Mouse (Mus musculus): ENCODE measurements around the gene Ccn2.
"Not testable (repeated sequence)": the region's sequence is repeated elsewhere in the genome, so short reads cannot be mapped to it uniquely, and the experiment has no call there.

Ccn2 gene

DNA sequence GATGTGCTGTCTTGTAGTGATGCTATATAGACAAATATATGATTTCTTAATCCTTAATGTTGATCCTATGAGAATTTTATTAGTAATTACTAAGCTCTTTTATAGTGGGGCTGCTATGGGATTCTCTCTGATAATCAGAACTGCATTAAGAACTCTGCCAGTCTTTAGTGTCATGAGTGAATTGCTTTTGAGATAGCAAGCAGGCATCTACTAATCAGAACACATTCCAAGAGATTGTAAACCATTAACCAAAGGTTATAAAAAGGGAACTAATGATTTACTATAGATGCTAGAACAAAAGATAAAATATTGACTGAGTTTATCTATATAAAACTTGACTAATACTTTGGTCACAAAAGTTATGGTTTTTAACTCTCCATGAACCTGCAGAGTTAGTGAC is 8.5 kb downstream of the Ccn2 start:
- DNase-seq: no peak

DNA sequence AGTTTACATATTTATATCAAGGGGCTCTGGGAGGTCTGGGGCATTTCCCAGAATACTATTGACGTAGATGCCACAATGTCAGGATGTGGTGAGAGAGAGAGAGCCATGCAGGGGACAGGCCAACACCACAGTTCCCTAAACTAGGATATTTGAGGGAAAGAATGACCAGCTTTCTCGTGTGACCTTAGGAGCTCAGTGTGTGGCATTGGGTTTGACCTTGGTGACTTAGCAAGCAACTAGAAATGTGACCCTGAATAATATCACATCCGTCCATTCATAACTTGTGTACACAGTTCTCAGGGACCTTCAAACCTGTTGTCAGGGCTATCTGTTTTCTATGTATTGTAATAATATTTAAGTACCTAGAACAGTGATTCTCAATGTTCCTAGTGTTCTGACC is 13.9 kb downstream of the Ccn2 start:
- DNase-seq: no peak

DNA sequence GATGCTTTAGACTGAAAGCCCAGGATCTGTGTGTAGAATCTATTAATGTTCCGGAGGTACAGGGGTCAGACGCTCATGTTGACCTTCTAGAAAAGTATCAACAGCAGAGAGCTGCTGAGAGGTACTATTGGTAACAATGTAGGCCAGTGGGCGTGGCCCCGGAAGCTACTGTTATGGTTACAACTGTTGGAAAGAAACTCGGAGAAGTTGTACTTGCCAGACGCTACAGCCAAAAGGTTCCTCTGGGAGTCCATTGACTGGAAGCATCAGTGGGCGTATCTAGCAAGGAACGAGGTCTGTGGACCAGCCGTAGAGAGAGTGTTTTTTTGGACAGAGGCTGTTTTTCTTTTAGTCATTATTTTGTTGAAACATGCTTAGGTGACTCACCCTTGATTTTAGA is 14.5 kb downstream of the Ccn2 start:
- DNase-seq: no peak

DNA sequence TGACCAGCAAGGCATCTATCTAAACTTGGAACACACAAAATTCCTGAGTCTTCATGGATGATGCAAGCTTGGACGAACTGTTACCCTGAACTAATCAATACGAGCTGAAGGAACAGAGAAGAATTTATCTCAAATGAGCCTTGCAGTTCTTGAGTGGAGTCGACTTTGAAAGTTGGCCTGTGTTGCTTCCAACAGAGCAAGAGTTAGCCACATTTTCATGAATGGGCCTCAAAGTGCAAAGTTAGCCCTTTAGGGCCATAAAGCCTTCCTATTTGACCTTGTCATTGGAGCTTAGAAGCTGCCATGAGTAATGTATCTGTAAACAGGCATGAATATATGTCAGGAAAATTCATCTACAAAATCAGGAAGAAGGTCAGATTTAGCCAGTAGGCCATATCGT is 19.5 kb downstream of the Ccn2 start:
- no peak for DNase-seq

DNA sequence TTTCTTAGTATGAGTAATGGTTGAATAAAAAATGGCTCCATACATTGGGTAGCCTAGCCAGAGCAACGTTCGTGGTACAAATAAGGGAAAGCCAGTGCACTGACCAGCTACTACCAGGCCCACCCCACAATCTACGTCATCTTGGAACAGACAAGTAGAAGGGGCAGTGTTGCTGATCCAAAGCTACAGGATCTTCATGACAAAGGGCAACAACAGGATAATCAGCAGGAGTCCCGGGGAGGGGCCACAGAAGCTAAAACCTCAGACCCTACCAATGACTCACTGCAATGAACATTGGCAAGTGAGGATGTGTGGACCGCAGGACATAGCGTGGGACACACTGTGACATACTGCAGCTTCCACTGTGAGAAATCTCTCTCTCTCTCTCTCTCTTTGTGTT is 20.6 kb downstream of the Ccn2 start:
- no peak for DNase-seq

DNA sequence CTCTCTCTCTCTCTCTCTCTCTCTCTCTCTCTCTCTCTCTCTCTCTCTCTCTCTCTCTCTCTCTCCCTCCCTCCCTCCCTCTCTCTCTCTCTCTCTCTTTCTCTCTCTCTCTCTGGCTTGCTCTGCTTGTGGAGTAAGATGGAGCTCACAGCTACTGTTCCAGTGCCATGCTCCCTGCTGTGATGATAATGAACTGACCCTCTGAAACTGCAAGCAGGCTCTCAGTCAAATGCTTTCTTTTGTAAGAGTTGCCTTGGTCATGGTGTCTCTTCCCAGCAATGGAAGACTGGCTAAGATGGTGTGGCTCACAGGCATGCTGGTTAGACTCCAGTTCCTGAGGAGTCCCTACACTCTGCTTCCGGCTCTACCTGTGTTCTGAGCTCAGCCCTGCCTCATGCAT is 21.3 kb downstream of the Ccn2 start:
- DNase-seq: not testable (repeated sequence)

DNA sequence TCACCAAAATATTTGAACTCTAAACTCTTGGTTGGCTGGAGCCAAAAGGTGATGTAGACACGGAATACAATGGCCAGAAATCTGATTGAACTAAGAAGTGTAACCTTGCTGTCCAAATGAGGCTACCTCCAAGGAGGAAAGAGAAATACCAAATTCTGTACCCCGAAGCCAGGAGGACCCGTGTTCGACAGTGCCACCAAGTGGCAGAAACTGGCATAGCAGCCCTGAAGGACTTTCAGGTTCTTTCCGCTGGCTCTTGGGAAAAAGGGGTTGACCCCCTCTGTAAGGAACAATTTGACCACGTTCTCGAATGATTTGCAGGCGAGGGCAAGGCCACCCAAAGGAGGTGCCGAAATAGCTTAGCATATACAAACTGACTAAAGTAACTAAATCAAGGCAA is 26.3 kb downstream of the Ccn2 start:
- peak; percentile 80 for DNase-seq

DNA sequence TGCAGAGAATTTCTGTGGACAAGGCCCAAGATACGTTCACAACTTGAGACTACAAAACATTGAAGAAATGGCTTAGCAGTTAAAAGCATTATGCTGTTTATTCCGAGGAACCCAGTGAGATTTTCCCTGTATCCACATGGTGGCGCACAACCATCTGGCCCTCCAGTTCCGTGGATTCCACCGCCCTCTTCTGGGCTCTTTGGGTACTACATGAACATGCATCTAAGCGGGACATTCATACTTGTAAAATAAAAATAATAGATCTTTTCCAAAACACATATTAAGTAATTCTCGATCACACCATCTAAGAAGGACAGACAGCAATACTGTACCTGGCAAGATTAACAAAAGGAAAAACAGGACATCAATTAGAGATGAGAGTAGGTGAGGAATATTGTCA is 27.3 kb downstream of the Ccn2 start:
- peak; percentile 90 for DNase-seq

DNA sequence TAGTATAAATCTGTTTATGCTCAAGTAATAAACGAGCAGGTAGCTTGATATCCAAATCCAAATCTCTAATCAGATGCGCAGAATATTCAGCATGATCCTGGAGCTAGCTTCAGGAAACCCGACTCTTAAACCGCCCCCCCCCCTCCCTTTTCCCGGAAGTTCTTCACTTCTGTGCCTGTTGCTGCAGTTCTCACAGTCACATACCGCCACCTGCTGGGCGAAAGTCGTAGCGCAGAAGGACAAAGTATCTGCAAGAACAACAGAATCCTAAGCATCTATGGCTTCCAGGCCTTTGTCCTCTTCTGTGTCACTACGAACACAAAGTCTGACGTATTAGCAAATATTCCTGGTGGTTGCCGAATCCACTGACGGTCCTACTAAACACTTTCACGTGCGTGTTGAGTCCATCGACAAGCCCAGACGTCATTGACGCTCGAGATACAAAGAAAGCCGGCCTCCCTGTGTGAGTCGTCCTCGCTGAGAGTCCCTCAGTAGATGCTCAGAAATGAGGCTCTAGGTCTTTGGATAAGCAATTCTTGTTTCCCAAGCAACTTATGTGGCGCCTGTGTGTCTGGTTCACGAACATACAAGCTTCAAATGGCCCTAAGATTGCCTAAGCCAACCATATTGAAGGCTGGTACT is 29.9 kb downstream of the Ccn2 start:
- DNase-seq: peak; percentile 95

DNA sequence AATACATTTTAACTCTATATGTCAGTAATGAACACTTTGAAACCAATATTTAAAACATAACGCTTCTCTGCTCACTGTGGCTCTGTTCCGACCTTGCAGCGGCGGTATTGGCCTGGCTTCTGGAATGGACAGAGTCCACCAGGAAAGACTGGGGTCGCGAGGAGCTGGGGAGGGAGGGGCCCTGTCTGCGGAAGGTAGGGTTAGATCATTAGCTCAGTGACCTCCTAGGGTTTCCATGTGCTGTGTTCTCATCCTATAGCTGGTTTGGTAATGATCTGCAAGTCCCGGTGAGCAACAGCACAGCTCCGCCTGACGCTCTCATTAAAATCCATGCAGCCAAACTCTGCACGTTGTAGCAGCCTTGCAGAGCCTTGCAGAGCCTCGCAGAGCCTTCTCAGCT is 32.0 kb downstream of the Ccn2 start:
- DNase-seq: no peak

DNA sequence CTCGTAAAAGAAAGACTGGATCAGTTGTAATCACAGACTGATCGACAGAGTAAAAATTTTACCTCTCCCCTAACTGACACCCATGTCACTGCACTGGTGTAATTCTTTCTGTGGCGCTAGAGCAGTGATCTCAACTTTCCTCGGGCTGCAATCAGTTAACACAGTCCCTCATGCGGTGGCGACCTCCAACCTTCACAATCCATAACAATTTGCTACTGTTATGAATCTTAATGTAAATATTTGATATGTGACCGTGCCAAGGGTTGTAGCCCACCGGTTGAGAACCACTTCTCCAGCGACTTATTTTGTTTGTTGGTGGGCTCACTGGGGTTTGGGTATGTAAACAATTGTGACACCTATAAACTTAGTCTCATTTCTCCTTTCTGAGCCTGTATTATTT is 33.2 kb downstream of the Ccn2 start:
- DNase-seq: no peak

DNA sequence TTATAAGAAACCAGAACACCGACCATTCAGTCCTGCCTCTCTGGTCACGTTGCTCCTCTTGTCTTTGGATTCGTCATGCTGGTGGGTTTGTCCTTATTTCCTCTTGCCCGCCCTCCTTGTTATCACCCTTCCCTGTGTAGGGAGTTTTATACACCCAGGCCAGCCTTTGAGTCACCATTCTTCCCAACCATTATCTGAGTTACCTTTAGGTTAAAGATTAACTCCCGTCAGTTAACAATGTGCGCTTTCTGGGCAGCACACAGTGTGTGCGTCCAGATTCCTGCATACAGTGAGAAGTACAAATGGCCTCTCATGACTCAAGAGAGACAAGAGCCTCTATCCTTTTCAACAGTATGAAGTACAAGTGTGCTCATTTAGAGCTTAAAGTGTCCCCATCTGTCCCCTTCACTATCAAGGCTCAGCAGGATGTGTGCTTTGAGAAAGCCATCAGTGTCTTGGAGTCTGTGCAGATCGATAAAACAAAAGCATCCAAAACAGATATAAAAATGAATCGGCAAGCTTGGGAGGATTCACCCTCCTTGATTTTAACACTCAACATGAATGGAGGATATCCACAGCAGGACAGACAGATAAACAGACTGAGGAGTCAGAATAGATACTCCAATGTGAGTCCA is 34.0 kb downstream of the Ccn2 start:
- DNase-seq: no peak

DNA sequence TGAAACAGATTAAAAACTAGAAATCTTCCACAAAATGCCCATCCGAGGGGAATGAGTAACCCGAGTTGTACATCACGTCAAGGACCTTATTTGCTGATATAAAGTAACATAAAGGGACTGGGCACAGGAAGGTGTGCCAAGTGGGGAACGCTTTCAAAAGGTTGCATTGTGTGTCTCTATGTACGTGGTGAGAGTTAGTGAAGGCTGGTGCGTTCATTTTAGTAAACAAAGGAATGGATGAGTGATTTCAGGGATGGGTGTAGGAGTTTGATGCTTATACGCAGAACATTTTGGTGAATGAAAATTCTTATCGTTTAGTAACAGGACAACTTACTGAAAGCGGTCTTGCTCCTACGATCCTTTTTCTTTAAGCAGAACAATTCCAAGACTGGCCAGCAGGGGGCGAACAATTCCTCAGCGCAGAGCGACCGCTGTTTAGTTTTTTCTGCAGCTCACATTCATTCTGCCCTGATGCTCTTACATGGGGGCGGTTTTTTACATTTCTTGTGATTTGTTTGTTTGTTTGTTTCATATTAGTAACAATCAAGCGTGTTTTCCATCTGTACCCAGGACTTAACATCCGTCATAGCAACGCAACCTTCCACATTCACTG is 35.3 kb downstream of the Ccn2 start:
- peak; percentile 89 for DNase-seq

DNA sequence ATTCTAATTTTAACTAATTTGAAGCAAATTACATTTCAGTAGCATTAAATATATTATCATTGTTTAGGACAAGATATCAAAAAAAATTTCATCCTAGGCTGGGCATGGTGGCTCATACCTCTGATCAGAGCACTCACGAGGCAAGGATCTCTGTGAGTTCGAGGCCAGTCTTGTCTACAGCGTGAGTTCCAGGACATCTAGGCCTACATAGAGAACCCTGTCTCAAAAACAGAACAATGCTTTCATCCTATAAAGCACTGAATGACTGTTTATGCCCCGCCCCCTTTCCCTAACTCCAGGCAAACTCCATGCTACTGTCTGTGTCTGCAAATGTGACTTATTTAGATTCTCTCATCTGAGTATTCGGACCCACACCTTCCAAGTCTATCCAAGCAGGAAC is 35.9 kb downstream of the Ccn2 start:
- no peak for DNase-seq

DNA sequence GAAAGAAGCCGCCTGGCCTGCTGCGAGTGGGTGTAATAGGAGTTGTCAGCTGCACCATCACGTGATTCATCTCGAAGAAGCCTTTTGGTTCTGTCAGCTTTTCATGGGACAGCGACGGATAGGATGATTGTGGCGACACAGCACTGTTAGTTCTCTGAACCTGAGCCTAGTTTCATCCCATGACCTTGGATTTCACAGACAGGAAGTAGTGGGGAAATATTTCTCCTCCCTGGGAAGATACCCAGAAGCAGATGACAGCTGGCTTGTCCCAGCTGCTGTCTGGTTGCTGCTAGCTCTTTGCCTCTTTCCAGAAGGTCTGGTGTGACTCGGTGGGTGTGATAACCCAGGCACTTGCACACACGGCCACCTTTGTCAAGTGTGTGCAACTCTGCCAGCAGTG is 39.0 kb downstream of the Ccn2 start:
- DNase-seq: peak; percentile 66

DNA sequence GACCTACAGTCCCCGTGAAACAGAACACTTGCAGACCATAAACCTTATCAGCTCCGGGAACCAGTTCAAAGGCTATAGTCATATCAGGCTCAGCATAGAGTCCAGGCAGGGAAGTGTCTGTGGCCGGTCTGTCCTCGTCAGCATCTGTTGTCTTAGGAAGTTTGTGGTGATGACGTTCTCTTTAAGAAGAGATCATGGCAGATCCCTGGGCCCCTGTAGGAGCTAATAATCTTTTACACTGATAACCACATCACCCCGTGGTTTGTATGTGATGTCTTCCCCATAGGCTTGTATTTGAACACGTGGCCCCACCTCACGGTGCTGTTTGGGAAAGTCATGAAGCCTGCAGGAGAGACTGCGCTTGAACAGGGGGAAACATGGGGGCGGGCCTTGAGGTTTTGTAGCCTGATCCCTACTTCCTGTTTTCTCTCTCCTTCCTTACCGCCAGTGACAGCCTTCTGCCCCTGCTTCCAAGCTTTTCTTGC is 40.1 kb downstream of the Ccn2 start:
- DNase-seq: peak; percentile 38

DNA sequence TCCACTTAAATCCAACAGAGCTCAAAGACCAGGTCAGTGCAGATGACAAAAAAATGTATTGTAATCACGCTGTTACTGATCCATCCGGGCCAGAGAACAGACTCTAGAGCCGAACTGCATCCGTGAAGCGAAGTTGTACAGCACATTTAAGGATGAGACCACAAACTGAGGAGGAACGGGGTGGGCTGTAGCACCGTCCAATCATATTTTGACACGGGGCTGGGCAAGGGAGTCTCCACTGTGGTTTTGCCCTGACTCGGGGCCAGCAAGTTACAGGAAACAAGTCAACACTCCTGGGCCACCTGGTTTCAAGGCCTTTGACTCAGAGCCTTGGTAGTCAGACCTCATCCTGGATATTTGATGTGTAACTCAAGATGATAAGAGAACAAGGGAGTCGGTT is 40.6 kb downstream of the Ccn2 start:
- DNase-seq: no peak

DNA sequence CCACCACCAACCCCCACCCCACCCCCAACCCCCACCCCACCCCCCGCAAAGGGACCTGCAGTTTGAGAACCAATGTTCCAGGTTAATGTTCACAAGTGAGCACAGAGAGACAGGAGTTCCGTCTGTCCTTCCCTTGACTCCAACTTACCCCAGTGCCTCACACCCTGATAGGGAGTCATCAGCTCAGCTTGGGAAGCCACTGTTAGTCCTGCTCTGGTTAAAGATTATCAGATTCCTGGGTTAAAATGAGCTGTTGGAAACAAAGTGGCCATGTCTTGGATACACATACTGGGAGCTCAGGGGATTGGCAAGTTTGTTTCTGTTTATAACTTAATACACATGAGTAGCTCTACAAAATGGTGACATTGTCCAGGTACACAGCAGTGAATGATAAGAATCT is 41.7 kb downstream of the Ccn2 start:
- DNase-seq: no peak

DNA sequence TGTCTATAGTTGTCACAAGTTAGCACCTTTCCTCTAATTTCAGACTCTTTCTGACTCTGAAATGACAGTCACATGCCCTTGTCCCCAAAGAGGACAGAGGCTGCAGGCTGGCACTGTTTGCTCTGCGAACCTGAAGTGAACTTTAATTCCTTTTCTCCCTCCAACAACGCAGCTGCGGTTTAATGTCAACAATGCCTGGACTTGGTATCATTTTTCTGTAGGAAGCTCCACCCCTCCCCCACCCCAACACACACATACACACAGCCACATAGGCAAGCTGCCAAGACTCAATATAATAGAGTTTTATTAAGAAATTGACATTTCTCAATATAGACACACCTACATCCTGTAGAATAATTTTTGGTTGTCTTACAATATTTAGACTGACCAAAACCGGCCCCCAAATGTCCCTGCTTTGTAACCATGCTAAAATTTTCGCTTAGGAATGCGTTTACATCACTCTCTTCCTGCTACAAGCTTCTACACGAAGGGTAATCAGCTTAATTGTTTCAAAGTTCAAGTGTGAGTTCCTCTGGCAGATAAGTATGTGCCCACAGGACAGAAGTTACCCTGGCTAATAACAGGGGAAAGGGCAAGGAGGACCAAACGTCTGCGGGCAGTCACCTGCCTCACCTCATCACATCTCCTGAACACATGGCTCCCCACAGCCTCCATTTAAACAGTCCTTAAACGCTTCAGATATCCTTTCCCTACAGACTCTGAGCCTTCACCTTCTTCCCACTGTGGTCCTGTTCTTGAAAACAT is 43.2 kb downstream of the Ccn2 start:
- DNase-seq: no peak

DNA sequence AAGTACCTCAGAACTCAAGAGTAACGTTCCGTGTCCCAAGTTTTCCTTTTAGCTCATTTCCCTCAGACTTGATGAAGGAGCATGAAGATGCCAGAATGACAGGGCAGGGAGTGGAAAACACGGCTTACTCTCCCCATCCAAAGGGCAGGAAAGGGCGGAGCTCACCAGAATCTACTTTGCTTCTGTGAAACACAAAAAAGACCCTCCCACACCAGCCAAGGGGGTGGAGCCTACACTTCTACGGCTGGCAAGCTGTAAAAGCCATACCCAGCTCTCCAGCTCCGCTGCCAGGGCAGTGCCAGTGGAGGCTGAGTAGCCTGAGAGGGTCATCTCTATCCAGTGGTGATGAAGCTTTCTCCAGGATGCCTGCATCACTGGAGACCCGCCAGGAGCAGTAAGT is 44.4 kb downstream of the Ccn2 start:
- no peak for DNase-seq

DNA sequence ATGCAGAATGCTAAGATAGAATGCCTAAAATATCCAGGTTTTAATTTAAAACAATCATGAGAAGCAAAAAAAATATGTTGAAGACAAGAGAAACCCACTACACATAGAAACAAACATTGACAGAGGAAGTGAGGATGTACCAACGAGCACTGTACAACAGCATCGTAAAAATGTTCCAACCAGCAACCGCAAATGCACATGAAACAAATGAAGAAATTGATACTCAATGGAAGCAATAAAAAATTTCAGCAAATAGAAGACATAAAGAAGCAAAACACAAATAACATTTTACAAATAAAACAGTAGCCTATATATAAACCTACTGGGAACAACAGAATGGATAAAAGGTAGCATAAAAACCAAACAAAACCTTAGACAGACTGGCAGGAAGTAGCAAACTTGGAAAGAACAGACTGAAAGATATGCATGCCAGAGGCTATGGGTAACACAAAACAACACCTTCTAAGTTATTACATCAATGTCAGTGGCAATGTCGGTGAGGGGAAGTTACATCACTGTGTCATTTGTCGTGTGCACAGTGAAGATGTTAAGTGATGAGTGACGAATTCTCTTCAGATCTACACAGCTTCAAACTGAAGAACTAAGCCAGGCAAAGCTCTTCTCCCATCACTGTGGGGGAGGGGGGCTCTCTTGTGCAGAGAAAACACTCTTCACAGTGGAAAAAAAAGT is 45.1 kb downstream of the Ccn2 start:
- DNase-seq: no peak

DNA sequence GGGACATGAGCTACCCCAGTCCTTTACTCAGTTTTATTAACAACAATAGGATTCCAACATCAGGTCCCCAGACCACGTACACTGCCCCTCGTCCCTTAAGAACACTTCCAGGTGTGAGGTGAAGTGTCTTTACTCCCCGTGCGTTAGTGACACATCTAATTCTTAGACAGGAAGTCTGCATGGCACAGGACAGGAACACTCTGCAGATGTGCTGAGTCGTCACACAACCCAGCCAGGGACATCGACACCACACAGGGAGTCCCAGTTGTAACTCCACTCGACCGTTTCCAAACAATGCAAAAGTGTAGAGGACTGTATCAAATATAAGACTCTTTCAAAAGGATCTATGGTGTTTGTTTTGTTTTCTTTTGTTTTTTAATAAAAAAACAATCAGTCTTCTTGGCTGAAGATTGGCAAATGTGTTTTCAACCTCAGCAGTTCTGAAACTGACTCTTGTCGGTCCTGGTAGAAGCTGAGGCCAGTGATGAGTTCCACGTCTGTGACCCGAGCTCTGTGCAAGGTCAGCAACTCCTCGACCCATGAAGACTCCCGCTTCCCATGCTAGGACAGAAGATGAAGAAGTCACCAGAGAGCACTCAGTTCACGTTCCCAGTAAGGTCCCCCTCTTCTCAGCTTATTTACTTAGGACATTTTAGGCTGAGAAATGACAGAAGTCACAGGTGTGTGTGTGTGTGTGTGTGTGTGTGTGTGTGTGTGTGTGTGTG is 46.3 kb downstream of the Ccn2 start:
- DNase-seq: no peak
